Comparison of ENCODE assay signal across 24 mouse cellular contexts in genomic region chr11:91262216-91262615, GRCm38 (mm10).
DNase-seq lines count a peak whose midpoint lies in the region; ATAC-seq and TF ChIP-seq lines count a peak whose summit lies in the region.
"Had no signal": no experiment of that assay in that cellular context is flagged by ENCODE, and none has a peak within 500 bp of the region (broad histone marks: within the 10 kb centered on the region; RNA-seq: fewer than 3 reads in every experiment).

No protein-coding gene starts in this region.

- H3K36me3 ChIP-seq in embryonic facial prominence, embryonic 11.5 days (replicated peaks; ENCODE audit: control insufficient read depth, insufficient read depth, low read depth, low read length): no peaks in the 10 kb centered on the region
- H3K36me3 ChIP-seq in embryonic facial prominence, embryonic 10.5 days (replicated peaks): no peaks in the 10 kb centered on the region
- H3K36me3 ChIP-seq in lung, embryonic 14.5 days (ENCODE audit: insufficient read depth): no peaks in the 10 kb centered on the region
- H3K36me3 ChIP-seq: forebrain, embryonic 12.5 days; heart, embryonic 15.5 days; liver, embryonic 15.5 days; midbrain, embryonic 10.5 days had no signal

- TF ChIP-seq CTCF in lung, embryonic 14.5 days (IDR thresholded peaks at IDR 0.05; ENCODE audit: low read depth): no peak

- H3K4me2 ChIP-seq in embryonic facial prominence, embryonic 11.5 days (ENCODE audit: low read depth, low read length): no peak overlapping the region
- H3K4me2 ChIP-seq in lung, embryonic 14.5 days: no peak overlapping the region
- H3K4me2 ChIP-seq: forebrain, embryonic 12.5 days; heart, embryonic 15.5 days; hindbrain, embryonic 14.5 days; liver, embryonic 15.5 days had no signal

- H3K27ac ChIP-seq in embryonic facial prominence, embryonic 11.5 days (replicated peaks; ENCODE audit: low read depth, low read length): no peak overlapping the region
- H3K27ac ChIP-seq in embryonic facial prominence, embryonic 10.5 days (replicated peaks): no peak overlapping the region
- H3K27ac ChIP-seq in lung, embryonic 14.5 days (ENCODE audit: low read depth): no peak overlapping the region
- H3K27ac ChIP-seq: forebrain, embryonic 12.5 days; gastrocnemius, adult 2 months; heart, embryonic 15.5 days; hindbrain, embryonic 14.5 days; liver, embryonic 15.5 days; macrophage; midbrain, embryonic 10.5 days had no signal

- H3K27me3 ChIP-seq in embryonic facial prominence, embryonic 11.5 days (ENCODE audit: control insufficient read depth, insufficient read depth, low read length): no peaks in the 10 kb centered on the region
- H3K27me3 ChIP-seq in embryonic facial prominence, embryonic 10.5 days (replicated peaks; ENCODE audit: low read depth, poor library complexity, severe bottlenecking): no peaks in the 10 kb centered on the region
- no peaks in the 10 kb centered on the region for H3K27me3 ChIP-seq in lung, embryonic 14.5 days (ENCODE audit: insufficient read depth, low read length)
- H3K27me3 ChIP-seq: forebrain, embryonic 12.5 days; heart, embryonic 15.5 days; liver, embryonic 15.5 days had no signal

- no peak for ATAC-seq in embryonic facial prominence, embryonic 11.5 days (replicated peaks; ENCODE audit: insufficient number of reproducible peaks, low FRiP score, low TSS enrichment, low read depth)
- ATAC-seq in lung, embryonic 14.5 days (ENCODE audit: insufficient read depth): peak; percentile 81
- ATAC-seq: CD4-positive, CD25-positive, alpha-beta regulatory T cell, adult 4 months had no signal

- H3K4me1 ChIP-seq in embryonic facial prominence, embryonic 11.5 days (ENCODE audit: control insufficient read depth, insufficient read depth, low read length): no peaks in the 10 kb centered on the region
- 0 out of 2 replicates have a peak, but pooled peaks cover 4% of the 10 kb centered on the region for H3K4me1 ChIP-seq in embryonic facial prominence, embryonic 10.5 days
- H3K4me1 ChIP-seq in lung, embryonic 14.5 days (ENCODE audit: insufficient read depth): no peaks in the 10 kb centered on the region
- H3K4me1 ChIP-seq: heart, embryonic 15.5 days; liver, embryonic 15.5 days had no signal

- peak; percentile 45 for DNase-seq in embryonic facial prominence, embryonic 11.5 days (ENCODE audit: low spot score)
- no peak for DNase-seq in embryonic facial prominence, embryonic 10.5 days (ENCODE audit: low spot score)
- peak; percentile 74 for DNase-seq in lung, embryonic 14.5 days
- no peak for DNase-seq in lung, postnatal 36 days
- peak; percentile 21 for DNase-seq in brain, adult 2 months (ENCODE audit: low read depth, low spot score)
- DNase-seq in mesoderm, embryonic 11.5 days (ENCODE audit: low read depth, low spot score): peak; percentile 49
- DNase-seq in adrenal gland, postnatal 14 days: no peak
- no peak for DNase-seq in spleen, postnatal 36 days (ENCODE audit: low spot score in 2 of 2)
- DNase-seq: adrenal gland, postnatal 36 days; cerebellum, adult 11-12 months; cerebellum, postnatal 14 days; gastrocnemius, adult 2 months; heart, postnatal 4 days; kidney, postnatal 36 days; liver; thymus, postnatal 14 days had no signal

- 39% methylated on average over 4 of the region's 4 CpGs for whole genome bisulfite sequencing in embryonic facial prominence, embryonic 11.5 days
- 54% methylated on average over 4 of the region's 4 CpGs for WGBS in embryonic facial prominence, embryonic 10.5 days
- WGBS in lung, embryonic 14.5 days: 30% methylated on average over 4 of the region's 4 CpGs

- H3K9me3 ChIP-seq in embryonic facial prominence, embryonic 11.5 days (replicated peaks; ENCODE audit: control insufficient read depth, low read length): no peaks in the 10 kb centered on the region
- H3K9me3 ChIP-seq in embryonic facial prominence, embryonic 10.5 days: no peaks in the 10 kb centered on the region
- H3K9me3 ChIP-seq in lung, embryonic 14.5 days (ENCODE audit: low read depth, low read length): no peaks in the 10 kb centered on the region
- H3K9me3 ChIP-seq: forebrain, embryonic 12.5 days; heart, embryonic 15.5 days; liver, embryonic 15.5 days; midbrain, embryonic 10.5 days had no signal

- no peak overlapping the region for H3K4me3 ChIP-seq in embryonic facial prominence, embryonic 11.5 days (ENCODE audit: low read depth, low read length)
- H3K4me3 ChIP-seq in embryonic facial prominence, embryonic 10.5 days: no peak overlapping the region
- no peak overlapping the region for H3K4me3 ChIP-seq in lung, embryonic 14.5 days (ENCODE audit: low read depth, low read length)
- H3K4me3 ChIP-seq: erythroblast, embryonic 14.5 days; forebrain, embryonic 12.5 days; gastrocnemius, adult 2 months; heart, embryonic 15.5 days; liver, embryonic 15.5 days; midbrain, embryonic 10.5 days had no signal

- H3K9ac ChIP-seq in embryonic facial prominence, embryonic 11.5 days (replicated peaks; ENCODE audit: low read length): no peak overlapping the region
- no peak overlapping the region for H3K9ac ChIP-seq in lung, embryonic 14.5 days
- H3K9ac ChIP-seq: forebrain, embryonic 12.5 days; heart, embryonic 15.5 days; hindbrain, embryonic 14.5 days; liver, embryonic 15.5 days had no signal

Comparison
In these comparisons a context has a peak if more than half of its experiments do, and no peak if none do; other contexts are left out.
1. DNase-seq: peak in embryonic facial prominence, embryonic 11.5 days (single experiment), lung, embryonic 14.5 days (single experiment), brain, adult 2 months (single experiment) and mesoderm, embryonic 11.5 days (single experiment); none in embryonic facial prominence, embryonic 10.5 days (single experiment), lung, postnatal 36 days (single experiment), adrenal gland, postnatal 14 days (single experiment) and spleen, postnatal 36 days (0 of 2).